Mouse (Mus musculus): Measurements from ENCODE around the gene Nudt17. TPM values are rescaled to one million over a fixed set of nuclear protein-coding genes. Genes with fewer than 3 reads are reported as not detected.
"Not testable (repeated sequence)": the region's sequence is repeated elsewhere in the genome, so short reads cannot be mapped to it uniquely, and the experiment has no call there.

The Nudt17 gene
- total RNA-seq (2021), result 10 to 100 TPM; 12.1 to 14.6 TPM
- long read RNA-seq, experiment 1, partial matches to known transcripts, result 0 of 7 reads
- long read RNA-seq, experiment 1, other reads (novel, unspliced or antisense), result 4 of 7 reads
- long read RNA-seq, experiment 2, partial matches to known transcripts, result 1 of 11 reads
- long read RNA-seq, experiment 2, other reads (novel, unspliced or antisense), result 9 of 11 reads

DNA sequence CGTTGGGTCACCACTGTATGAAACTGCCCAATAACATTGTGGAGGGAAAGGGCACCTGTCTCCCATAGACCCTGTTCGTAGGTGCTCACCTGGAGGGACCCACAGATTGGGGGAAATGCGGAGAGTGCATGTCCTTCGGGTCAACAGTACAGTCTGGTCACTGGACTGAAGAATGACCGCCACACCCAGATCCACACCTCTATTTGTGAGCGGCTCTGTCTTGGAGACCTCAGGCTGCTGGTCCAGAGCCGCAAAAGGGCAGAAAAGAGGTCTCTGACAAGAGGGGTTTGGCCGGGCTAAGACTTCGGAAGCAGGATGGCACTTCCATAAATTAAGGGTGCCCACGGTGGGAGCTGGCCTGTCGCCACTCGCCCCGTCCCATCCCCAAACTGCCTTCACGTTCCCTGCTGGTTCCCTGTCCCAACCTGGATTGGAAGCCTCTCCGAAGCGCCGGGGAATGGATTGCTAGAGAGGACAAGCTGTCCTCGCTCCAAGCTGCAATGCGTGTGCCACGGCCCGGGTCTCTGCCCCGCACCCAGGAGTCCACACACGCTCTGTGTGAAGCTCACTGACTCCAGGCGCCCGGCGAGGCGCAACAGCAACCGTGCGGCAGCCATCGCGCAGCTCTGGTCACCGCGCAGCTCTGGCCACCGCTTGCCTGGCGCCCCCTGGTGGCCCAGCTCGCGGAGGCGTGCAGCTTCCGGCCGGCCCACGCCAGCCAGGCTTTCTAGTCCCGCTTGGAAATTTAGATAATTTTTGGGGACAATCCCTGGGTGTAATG is at the start of gene Nudt17:
Gene Nudt17, minus strand, starts transcription at position 660 of the 781 bp plus-strand sequence.
- DNase-seq (ENCODE audit: low spot score in 2 of 2), result peak; percentile 81 to 82

DNA sequence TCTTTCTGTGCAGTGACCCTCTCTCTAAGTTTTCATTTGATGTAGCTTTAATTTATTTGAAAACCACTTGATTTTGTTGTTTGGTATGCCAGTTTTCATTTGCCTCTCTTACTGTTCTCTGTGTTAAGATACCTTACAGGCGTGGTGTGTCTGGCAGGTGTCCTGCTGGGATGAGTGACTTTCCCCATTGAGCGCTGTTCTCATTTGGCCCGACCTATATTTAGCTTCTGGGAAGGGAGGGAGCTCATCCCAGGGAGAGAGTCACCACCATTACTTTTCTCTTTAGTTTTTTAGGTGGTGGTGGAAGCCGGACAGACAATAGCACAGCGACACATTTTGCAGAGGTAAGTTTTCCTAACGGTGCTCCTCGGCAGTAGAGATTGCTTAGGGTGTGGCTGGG is 49.3 kb upstream of the Nudt17 start:
- DNase-seq (ENCODE audit: low spot score in 2 of 2), result no peak

DNA sequence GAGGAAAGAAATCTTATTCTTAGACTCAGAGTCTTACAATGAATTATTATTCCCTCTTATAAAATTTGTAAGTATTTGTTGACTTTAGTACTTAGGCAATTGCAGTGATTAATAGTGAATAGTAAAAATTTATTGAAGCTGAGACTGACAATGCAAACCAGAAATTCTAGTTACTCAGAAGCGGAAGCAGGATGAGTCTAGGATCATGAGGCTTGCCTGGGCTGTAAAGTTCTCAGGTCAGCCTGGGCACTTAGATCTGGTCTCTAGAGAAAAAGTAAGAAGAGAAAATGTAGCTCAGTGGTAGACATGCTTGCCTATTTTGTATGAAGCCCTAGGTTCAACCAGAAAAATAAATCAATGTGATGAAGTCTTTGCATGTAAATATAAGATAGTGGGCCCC is 47.6 kb upstream of the Nudt17 start:
- DNase-seq (ENCODE audit: low spot score in 2 of 2), result no peak

DNA sequence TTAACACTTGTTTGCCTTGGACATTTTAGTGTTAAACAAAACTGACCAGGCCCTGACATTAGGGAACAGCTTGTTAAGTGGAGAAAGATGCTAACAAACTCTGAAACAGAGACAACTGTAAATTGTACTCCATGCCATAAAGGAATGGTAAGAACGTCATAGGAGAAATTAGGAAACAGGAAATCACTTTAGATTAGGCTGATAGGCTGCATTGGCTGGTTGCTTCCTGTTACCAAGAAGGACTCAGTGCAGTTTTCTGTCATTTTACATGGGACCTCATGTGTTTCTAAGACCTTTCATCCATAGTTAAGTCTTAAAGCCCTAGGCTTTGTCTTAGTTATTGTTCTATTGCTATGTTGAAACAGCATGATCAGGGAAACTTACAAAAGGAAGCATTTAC is 38.5 kb upstream of the Nudt17 start:
- no peak for DNase-seq (ENCODE audit: low spot score in 2 of 2)

DNA sequence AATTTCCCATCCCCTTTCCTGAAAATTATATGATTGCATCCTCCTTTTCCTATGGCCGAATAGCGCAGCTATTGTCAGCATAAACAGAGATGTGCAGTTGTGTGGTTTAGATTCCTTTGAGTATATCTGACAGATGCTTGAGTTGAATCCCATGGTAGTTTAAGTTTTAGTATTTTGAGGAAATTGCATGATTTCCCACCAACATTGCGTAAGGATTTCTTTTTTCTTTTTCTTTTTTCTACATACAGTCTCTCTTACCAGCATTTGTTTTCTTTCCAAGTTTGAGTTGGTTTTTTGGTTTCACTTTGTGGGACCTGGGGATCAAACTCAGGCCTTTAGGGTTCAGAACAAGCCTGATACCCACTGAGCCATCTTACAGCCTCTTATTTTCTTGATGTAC is 36.0 kb upstream of the Nudt17 start:
- DNase-seq (ENCODE audit: low spot score in 2 of 2), result no peak

DNA sequence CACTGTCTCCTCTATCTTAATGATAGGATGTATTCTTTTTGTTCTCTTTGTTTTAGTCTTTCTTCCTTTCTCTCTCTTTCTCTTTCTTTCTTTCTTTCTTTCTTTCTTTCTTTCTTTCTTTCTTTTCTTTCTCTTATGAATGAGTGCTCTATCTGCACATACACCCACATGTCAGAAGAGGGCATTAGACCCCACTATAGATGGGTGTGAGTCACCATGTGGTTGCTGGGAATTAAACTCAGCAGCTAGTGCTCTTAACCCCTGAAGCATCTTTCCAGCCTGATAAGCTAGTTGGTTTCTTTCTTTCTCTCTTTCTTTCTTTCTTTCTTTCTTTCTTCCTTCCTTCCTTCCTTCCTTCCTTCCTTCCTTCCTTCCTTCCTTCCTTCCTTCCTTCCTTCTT is 31.9 kb upstream of the Nudt17 start:
- not testable (repeated sequence) for DNase-seq (ENCODE audit: low spot score in 2 of 2)

DNA sequence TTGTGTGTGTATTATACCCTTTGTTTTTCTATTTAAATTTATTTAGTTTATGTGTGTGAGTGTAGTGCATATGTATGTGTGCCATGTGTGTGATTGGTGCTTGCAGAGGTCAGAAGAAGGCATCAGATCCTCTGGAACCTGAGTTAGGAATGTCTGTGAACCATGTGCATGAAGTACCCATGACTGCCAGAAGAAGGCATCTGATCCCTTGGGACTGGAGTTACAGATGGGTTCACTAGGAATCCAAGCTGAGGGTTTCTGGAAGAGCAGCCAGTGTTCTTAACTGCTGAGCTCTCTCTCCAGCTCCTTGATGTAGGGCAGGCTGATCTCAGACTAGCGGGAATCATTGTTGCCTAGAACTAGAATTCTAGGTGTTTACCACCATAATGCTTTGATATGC is 29.6 kb upstream of the Nudt17 start:
- no peak for DNase-seq (ENCODE audit: low spot score in 2 of 2)

DNA sequence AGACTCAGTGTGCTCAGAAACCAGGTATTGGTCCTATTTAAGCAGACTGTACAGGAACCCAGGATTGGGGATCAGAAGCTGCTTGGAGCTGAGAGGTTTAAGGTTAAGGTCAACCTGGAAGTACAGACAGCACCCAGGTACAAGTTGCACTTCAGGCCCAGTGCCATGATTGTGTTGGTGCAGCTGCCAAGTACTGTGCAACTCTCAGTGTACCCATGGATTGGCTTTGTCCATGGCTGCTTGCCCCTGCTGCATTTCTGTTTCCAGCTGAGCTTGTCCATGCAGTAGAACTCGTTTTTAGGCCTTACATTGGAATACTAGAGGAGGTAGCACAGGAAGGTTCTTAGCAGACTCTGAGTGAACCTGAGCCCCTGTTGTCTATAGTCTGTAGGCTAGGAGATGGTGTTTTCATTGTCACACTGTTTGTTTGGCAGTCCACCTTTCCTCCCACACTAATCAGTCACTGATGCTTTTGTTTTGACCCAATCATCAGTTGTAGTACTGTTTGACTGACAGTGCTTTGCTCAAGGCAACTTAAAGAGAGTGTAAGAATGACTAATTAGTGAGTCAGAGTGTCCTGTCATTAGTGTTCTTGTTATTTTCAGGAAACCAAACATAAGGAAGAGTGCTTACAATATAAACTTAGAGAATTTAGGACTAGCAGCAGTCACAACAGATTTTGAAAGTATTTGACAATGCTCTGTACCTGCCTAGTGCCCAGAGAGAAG is 28.8 kb upstream of the Nudt17 start:
- DNase-seq (ENCODE audit: low spot score in 2 of 2), result no peak

DNA sequence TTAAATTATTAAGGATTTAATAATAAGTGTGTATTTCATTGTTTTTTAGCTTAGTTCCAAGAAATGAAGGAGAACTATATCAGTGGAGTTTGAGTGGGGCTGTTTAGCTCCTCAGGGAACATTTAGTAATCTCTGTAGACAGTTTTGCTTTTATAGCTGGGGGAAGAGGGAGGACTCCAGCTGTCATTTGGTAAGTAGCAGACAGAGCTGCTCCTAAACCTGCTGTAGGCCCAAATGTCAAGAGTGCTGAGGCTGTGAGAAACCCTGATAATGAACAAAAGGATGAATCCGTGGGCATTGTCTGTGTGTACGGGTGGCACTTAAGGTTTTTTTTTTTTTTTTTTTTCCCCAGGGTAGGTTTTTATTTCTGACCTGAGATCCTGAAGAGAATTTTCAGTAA is 26.8 kb upstream of the Nudt17 start:
- peak in 1 of 2 experiments; percentile 43 for DNase-seq (ENCODE audit: low spot score in 2 of 2)

DNA sequence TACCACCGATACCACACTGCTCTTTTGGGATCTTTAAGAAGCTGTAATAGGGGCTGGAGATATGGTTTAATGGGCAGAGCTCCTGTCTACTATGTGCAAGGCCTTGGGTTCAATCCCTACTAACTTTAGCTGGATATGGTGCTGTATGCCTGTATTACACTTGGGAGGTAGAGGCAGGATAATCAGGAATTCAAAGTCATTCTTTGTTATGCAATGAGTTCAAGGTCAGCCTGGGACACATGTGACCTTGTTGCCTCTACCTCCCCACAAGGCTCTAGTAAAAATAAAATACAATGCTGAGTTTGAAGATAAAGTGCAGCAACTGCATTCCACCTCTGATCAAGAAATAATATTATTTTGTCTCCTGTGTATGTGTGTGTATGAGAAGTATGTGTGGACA is 25.6 kb upstream of the Nudt17 start:
- DNase-seq (ENCODE audit: low spot score in 2 of 2), result no peak

DNA sequence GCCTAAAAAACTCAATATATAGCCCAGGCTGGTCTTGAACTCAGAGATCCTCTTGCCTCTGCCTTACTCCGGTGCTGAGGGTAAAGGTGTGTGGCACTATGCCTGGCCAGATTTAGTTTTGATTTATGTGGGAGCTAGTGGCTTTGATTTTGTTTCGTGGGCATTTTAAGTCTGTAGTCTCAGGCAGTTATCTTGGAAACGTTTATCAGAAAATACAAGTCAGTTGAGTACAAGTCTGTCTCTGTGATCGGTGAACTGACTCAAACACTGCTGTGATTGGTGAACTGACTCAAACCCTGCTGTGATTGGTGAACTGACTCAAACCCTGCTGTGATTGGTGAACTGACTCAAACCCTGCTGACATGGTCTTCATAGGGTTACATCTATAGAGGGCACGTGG is 22.4 kb upstream of the Nudt17 start:
- no peak for DNase-seq (ENCODE audit: low spot score in 2 of 2)

DNA sequence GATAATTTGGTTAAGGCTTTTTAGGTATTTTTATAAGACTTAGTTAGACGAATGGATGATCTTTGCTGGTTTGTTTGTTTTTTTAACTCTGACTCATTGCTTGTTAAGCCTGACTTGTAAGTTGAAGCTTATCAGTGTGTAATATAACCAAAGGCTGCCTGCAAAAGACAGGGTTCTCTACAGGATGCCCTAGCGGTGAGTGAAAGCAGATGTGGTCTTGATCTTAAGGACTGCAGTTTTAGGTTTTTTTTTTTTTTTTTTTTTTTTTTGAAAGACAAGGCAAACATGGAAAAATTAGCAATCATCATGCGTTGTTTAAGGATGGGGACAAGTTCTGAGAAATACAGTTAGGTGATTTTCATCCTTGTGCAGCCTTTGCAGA is 21.0 kb upstream of the Nudt17 start:
- no peak for DNase-seq (ENCODE audit: low spot score in 2 of 2)

DNA sequence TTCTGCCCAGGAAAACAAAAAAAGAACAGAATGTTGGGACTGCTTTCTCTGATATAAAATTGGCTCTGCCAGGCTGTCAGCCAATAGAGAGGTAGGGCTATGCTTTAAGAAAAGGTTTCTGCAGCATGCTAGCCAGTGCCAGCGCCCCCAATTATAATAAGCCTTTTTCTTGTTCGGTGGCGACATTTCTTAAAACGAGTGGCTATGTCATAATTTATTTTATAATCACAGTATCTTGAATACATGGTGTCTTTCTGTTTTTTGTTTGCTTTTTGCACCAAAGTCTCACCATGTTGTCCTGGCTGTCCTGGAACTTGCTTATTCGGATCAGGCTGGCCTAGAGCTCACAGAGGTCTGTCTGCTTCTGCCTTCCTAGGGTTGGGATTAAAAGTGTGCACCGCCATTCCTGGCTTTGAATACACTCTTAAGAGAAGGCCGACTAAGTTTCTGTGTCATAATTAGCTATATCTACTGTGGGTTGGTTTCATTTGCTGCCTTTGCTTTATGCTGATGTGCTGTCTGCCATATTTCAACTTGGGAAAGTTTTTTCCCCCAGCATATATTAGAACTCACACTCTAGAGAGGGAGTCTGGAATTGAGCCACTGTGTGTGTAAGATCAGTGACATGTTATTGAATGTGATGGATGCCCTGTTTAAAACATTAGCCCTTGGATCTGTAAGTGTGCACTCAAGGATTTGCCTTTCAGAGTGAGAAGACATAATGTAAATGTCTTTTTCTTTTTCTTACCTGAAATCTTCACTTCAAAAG is 20.5 kb upstream of the Nudt17 start:
- DNase-seq (ENCODE audit: low spot score in 2 of 2), result no peak

DNA sequence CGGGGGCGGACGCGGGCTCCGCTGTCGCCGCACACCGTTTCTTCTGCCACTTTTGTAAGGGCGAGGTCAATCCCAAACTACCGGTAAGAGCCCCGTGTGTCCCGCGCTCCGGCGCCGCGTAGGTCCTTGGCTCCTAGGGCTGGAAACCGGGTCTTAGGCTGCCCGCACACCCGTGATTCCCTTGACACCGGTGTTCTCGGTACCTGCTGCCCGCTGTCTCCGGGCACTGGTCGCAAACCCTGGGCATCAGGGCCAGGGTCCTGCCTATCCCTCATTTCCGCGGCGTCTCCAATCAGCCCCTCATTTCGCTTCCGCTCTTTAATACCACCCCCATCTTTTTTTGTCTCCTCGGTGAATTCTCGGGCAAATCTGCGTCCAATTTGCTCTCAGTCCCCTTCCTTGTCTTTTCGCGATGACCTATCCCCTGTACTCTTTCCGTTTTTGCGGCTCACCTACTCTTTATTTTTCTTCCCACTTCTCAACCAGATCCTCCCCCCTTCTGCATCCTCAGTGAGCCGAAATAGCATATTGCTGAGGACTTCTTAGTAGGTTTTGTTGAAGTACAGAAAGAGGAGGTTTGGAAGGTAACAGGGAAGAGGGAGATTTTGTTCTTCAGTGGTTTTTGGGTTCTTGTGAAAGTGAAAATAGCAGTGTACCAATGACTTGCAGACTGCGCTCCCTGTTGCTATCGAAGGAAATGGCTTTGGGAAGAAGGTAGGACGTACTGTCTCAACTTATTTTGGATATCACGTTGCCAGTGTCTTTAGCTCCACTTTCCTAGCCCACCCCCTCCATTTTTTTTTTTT is 19.7 kb upstream of the Nudt17 start:
- peak in 1 of 2 experiments; percentile 34 for DNase-seq (ENCODE audit: low spot score in 2 of 2)

DNA sequence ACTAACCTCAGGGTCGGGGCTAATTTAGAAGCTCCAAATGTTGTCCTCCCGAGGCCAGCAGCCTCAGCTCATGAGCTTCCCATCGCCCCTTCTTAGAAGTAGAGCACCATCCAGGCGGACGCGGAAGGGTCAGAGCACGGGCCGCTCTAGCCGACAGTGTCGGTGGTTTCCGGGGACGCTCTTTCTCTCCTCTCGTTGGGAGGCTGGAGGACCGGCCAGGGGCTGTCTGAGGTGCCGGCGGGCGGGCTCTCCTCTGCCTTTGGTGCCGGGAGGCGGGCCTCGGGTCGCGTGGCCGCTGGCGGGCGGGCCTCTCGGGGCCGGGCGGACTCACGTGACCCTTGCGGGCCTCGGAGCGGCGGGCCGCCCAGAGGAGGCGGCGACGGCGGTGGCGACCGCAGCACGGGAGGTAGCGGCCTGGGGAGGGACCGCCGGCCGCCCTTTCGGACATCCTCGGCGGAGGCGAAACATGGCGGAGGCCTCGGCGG is 19.0 kb upstream of the Nudt17 start, which contains the start of the genes Polr3c and Rnf115:
Gene Polr3c, minus strand, starts transcription at position 286 of the 485 bp plus-strand sequence.
Gene Rnf115, plus strand, starts transcription at position 322 of the 485 bp plus-strand sequence.
- peak; percentile 91 to 95 for DNase-seq (ENCODE audit: low spot score in 2 of 2)

DNA sequence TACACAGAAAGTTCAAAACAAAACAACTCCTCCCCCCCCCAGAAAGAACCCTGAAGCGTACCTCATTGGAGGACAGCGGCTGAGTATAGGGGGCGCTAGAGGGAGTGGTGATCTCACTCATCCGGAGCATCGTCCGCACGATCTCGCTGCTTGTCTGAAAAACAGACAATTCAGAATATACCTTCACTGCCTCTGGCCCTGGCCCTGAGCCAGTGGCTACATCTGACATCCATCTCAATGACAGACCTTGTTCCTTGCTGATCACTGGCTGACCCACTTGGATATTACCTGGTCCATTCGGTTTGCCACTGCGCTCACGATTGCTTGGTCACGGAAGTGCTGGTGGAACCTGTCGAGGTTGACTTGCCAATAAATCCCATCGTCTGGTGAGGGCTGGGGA is 10.8 kb upstream of the Nudt17 start:
- DNase-seq (ENCODE audit: low spot score in 2 of 2), result peak in 1 of 2 experiments; percentile 48

DNA sequence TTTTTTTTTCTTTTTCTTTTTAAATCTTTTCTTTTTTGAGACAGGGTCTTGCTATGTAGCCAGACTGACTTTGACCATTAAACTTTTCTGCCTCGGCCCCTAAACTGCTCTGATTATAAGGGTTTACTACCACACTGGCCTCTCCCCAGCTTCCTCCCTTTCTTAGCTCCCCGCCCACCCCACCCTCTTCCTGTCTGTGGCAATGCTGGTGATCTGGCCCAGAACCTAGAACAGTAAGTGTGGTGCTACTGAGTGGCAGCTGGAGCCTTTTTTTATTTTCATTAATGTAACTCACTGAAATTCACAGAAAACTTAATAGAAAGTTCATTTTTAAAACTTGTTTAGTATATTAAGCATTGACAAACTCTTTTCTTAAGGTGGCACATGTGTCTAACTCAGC is 7.5 kb upstream of the Nudt17 start:
- no peak for DNase-seq (ENCODE audit: low spot score in 2 of 2)

DNA sequence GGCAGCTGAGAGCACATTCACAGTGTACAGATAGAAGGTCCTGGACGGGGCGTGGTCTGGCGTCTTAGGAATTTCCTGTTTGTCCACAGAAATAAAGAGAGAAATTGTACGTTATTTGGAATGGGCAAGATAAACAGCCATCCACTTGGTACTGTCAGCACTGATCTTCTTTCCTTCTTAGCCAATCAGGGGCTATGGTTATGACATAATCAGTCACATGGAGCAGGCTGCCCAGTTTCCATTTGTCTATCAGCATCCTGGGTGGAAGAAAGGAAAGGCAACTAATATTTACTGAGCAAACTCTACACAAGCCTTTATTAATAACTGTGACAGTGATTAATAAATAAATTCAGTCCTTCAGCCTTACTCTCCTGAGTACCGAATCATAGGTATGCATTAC is 5.9 kb upstream of the Nudt17 start:
- DNase-seq (ENCODE audit: low spot score in 2 of 2), result no peak

DNA sequence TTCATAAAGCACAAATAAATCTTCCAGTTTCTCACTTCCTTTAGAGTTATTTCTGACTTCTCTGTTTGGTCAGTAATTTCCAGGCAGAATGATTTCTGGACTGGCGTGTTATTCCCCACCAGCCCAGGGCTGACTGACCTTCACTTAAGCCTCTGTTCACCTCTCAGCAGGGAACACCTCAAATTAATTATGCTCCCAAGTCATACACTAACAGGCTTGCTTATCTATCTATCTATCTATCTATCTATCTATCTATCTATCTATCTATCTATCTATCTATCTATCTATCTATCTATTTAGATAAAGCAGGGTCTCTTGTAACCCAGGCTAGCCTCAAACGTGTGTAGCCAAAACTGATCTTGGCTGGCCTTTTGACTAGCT is 312 bp upstream of the Nudt17 start:
- no peak for DNase-seq (ENCODE audit: low spot score in 2 of 2)

DNA sequence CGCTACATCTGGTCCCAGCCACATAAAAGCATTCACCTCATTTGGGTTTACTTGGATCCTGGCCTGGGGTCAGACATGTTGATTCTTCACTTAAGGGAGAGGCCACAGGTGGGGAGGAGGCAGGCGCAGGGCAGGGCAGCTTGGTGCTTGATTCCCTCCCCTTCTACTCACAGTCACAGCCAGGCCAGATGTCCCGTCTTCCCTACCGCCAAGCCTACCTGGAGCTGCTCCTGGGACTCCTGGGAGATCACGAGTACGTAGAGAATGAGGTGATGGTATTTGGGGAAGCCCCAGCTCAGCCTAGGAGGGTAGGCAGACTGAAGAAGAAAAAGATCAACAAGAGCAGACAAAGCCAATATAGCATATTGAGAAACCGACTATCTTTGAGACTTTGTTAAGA is 1.4 kb downstream of the Nudt17 start:
- DNase-seq (ENCODE audit: low spot score in 2 of 2), result no peak
